Mouse (Mus musculus) hindbrain, embryonic 11.5 days (tissue): Measurements from ENCODE around the gene Rab10. TPM values are rescaled to one million over a fixed set of nuclear protein-coding genes. Genes with fewer than 3 reads are reported as not detected.

Experiments used
- ATAC-seq: fragments of 200-750 bp; cut with Nextera tagmentation; 2 replicates; pipeline ENCODE4 v1.8.0; 2017; ENCODE audit warnings: mild to moderate bottlenecking, moderate TSS enrichment, moderate library complexity; ENCODE audit not compliant: low FRiP score
- DNase-seq: peaks from one replicate; pipeline ENCODE4 v3.0.0-alpha.2; 2015; ENCODE audit warnings: low spot score
- H3K27ac ChIP-seq: fragments of 300-500 bp; sonication (generic); 2 replicates; pipeline ENCODE4 v1.5.1; 2014; ENCODE audit warnings: mild to moderate bottlenecking, low read depth, low read length
- H3K27me3 ChIP-seq: fragments of 300-500 bp; sonication (generic); 2 replicates; pipeline ENCODE4 v1.6.1; 2014; ENCODE audit warnings: mild to moderate bottlenecking, low read length, moderate library complexity, mixed read lengths; ENCODE audit not compliant: control insufficient read depth, insufficient read depth
- H3K36me3 ChIP-seq: fragments of 300-500 bp; sonication (generic); 2 replicates; pipeline ENCODE4 v1.6.1; 2014; ENCODE audit warnings: mild to moderate bottlenecking, low read length, moderate library complexity, mixed read lengths; ENCODE audit not compliant: control insufficient read depth, insufficient read depth
- H3K4me1 ChIP-seq: fragments of 300-500 bp; sonication (generic); replicated peaks from 2 replicates; pipeline ENCODE4 v1.6.1; 2014; ENCODE audit warnings: low read length, mixed read lengths; ENCODE audit not compliant: control insufficient read depth, insufficient read depth
- H3K4me2 ChIP-seq: fragments of 300-500 bp; sonication (generic); replicated peaks from 2 replicates; pipeline ENCODE4 v1.6.1; 2014; ENCODE audit warnings: mild to moderate bottlenecking, low read depth, low read length
- H3K4me3 ChIP-seq: fragments of 300-500 bp; sonication (generic); 2 replicates; pipeline ENCODE4 v1.5.1; 2014; ENCODE audit warnings: low read depth, low read length
- H3K9ac ChIP-seq: fragments of 300-500 bp; sonication (generic); 2 replicates; pipeline ENCODE4 v1.6.1; 2014; ENCODE audit warnings: low read depth, low read length
- H3K9me3 ChIP-seq: fragments of 300-500 bp; sonication (generic); 2 replicates; pipeline ENCODE4 v1.6.1; 2016; ENCODE audit warnings: low read length; ENCODE audit not compliant: control insufficient read depth
- WGBS: fragments of 180-500 bp; shearing (Covaris S2); extraction: QIAGEN DNeasy Blood & Tissue Kit; methylation state at CpG from one replicate; pipeline ENCODE4 v1.1.7; 2014; 5-methylcytosine and 5-hydroxymethylcytosine counted together
- polyA plus RNA-seq: library from polyadenylated mRNA; unstranded; fragments of >200 nt; fragmentation: Nextera tagmentation; extraction: Ambion mirVana; gene quantifications from 2 replicates; pipeline ENCODE4 v1.2.1, GENCODE M21; 2014

The Rab10 gene
- polyA plus RNA-seq, 1 experiment from 2014 or later = 120 TPM

DNA sequence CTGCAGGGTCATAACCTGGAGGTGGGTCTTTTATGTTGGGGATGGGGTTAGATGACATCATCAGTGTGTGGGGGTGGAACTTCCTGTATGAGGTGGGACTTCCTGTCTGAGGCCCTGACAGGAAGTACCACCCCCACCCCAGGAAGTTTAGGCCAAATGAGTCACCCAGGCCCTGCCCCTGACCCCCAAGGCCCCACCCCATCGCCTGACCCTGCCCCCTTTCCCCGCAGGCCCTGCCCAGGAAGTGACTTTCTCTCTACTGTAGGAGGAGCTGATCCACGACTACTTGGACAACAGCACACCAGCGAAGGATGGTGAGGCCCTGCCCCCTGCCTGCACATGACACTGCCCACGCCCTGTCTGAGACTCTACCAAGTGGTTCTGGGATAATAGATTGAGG, 72.0 kb downstream of the Rab10 start:
- ATAC-seq (peak; percentile 53), DNase-seq (no peak)
- H3K4me2 ChIP-seq = no peak overlapping the region
- no peaks in the 10 kb centered on the region for H3K4me1 ChIP-seq
- H3K27me3 ChIP-seq = no peaks in the 10 kb centered on the region
- no peaks in the 10 kb centered on the region for H3K9me3 ChIP-seq
- H3K9ac ChIP-seq = no peak overlapping the region
- H3K27ac ChIP-seq = no peak overlapping the region
- H3K36me3 ChIP-seq = 0 out of 2 replicates have a peak, but pooled peaks cover 4% of the 10 kb centered on the region
- H3K4me3 ChIP-seq = no peak overlapping the region
- 79% methylated on average over 5 of the region's 5 CpGs for WGBS

DNA sequence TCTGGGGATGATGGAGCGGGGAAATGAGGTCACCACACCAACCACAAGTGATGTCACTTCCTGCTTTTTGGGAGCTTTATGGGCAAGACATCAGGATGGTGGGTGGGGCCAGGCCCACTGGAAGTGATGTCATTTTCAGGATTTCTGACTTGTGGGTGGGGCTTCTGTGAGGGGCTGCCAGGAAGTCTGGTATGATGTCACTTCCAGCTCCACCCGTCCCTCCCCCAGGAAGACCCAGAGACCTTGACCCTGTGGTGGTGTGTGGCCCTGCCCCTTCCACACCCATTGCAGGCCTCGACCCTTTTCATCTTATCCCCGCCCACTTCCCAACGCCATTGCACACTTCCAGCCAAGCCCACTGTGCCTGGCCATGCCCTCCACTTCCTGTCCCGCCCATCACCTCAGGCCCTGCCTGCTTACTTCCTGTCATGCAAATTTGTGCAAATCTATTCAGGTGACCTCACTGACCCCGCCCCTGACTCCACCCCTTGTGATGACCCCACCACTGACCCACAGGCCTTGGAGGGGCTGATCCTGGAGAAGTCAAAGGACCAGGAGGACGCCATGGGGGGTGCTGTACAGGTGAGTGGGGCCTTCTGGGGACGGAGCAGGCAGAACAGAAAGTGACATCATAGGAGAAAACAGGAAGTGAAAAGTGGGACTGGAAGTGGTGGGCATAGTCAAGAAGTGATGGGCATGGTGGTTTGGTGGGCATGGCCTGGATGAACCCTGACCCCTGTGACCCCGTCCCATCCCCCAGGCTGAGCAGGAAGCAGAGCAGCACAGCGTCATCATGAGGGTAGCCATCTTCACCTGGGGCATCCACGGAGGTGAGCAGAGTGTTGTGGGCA, 72.7 kb downstream of the Rab10 start:
- H3K36me3 ChIP-seq = 0 out of 2 replicates have a peak, but pooled peaks cover 4% of the 10 kb centered on the region
- no peak overlapping the region for H3K4me3 ChIP-seq
- no peaks in the 10 kb centered on the region for H3K4me1 ChIP-seq
- H3K9ac ChIP-seq = no peak overlapping the region
- H3K27me3 ChIP-seq = no peaks in the 10 kb centered on the region
- DNase-seq = no peak
- WGBS = 92% methylated on average over 12 of the region's 12 CpGs
- H3K9me3 ChIP-seq = no peaks in the 10 kb centered on the region
- H3K4me2 ChIP-seq = no peak overlapping the region
- no peak for ATAC-seq
- no peak overlapping the region for H3K27ac ChIP-seq

DNA sequence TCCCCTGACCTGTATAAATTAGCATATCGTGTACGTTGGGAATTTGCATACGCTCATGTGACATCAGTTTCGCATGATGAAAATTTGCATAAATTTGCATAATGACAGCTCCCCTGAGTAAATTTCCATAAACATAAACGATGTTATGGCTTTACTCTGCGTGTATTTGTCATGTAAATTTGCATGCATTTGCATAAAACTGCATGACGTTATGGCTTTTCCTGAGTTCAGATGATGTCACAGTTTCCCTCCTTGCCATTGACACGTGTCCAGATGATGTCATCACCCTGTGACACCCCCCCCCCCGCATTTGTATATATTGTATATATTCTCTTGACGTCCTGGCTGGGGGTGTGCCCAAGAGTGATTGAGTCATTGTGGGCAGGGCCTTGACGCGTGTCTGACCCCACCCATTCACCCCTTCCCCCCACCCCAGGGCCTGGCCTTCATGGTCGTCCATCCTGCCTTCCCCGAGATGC, 73.6 kb downstream of the Rab10 start:
- ATAC-seq (peak; percentile 6; the same call in 1 of the 2 replicates), DNase-seq (no peak)
- Histone ChIP-seq H3K36me3 (0 out of 2 replicates have a peak, but pooled peaks cover 4% of the 10 kb centered on the region), H3K9ac (no peak overlapping the region), H3K4me1 (no peaks in the 10 kb centered on the region), H3K4me3 (peak overlapping the region; percentile 52), H3K4me2 (peak overlapping the region; percentile 50), H3K27me3 (no peaks in the 10 kb centered on the region), H3K9me3 (no peaks in the 10 kb centered on the region), H3K27ac (no peak overlapping the region)
- 76% methylated on average over 14 of the region's 14 CpGs for WGBS

DNA sequence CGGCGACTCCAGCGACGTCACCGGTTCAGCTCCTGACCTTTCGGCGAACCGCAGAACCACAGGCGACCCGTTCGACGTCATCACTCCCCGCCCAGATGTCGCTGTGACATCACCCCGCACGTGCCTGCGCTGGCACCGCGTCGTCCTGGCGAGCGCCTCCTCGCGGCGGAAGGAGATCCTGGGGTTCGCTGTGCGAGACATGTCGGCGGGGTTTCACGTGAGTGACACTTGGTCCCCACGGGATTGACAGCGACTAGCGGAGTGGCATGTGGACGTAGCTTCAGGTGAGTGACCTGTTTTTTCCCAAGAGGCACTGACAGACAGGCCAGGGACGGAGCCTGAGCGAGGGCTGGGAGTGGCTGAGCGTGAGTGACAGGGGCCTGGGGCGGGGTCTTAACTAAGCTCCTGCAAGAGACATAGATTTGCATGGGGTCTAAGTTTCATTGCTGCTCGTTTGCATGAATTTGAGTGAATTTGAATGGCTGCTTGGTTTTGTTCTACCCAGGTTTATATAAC, 74.1 kb downstream of the Rab10 start:
- H3K9ac ChIP-seq = 0 out of 2 replicates have a peak overlapping the region, but pooled peaks have one; percentile 33
- ATAC-seq (peak; percentile 78), DNase-seq (peak; percentile 93)
- no peaks in the 10 kb centered on the region for H3K4me1 ChIP-seq
- H3K27me3 ChIP-seq = no peaks in the 10 kb centered on the region
- H3K36me3 ChIP-seq = 0 out of 2 replicates have a peak, but pooled peaks cover 4% of the 10 kb centered on the region
- 23% methylated on average over 34 of the region's 39 CpGs for WGBS
- H3K9me3 ChIP-seq = no peaks in the 10 kb centered on the region
- H3K27ac ChIP-seq = peak overlapping the region; percentile 79
- H3K4me3 ChIP-seq = peak overlapping the region; percentile 52
- H3K4me2 ChIP-seq = peak overlapping the region; percentile 50

DNA sequence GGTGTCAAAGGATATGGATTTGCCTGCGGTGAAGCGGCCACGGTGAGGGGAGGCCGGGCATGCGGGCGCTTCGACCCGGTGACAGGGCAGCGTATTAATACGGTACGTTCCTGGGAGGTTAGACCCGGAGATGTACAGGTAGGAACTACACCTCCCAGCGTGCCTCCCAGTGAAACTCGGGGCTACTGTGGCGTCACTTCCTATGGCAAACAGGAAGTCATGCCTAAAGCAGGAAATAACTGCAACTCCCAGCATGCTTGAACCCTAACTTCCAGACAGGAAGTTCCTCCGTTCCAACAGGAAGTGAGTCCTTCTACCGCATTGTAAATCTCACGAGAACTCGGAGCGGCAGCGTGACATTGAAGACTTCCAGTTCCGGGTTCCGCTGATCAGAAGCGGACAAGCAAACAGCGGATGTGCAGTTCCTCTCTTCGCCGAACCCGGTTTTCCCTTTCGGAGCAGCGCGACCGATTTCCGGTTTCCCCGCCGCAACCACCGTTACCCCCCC, 74.6 kb downstream of the Rab10 start:
- H3K9me3 ChIP-seq = no peaks in the 10 kb centered on the region
- H3K4me1 ChIP-seq = no peaks in the 10 kb centered on the region
- 0 out of 2 replicates have a peak, but pooled peaks cover 4% of the 10 kb centered on the region for H3K36me3 ChIP-seq
- ATAC-seq (peak; percentile 79), DNase-seq (peak; percentile 89)
- no peak overlapping the region for H3K9ac ChIP-seq
- peak overlapping the region; percentile 15; the same call in 1 of the 2 replicates for H3K4me2 ChIP-seq
- 38% methylated on average over 33 of the region's 36 CpGs for WGBS
- H3K27me3 ChIP-seq = no peaks in the 10 kb centered on the region
- peak overlapping the region; percentile 79 for H3K27ac ChIP-seq
- peak overlapping the region; percentile 52 for H3K4me3 ChIP-seq

DNA sequence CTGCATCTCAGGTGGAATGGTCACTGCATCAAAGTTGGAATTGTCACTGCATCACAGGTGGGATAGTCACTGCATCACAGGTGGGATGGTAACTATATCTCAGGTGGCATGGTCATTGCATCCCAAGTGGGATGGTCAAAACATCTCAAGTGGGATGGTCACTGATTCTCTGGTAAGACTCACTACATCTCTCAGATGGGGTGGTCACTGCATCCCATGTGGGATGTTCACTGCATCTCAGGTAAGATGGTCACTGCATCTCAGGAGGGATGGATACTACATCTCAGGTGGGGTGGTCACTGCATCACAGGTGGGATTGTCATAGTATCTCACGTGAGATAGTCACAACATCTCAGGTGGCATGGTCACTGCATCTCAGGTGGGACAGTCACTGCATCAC, 75.7 kb downstream of the Rab10 start:
- no peaks in the 10 kb centered on the region for H3K9me3 ChIP-seq
- DNase-seq = no peak
- H3K4me1 ChIP-seq = no peaks in the 10 kb centered on the region
- no peak overlapping the region for H3K27ac ChIP-seq
- H3K4me2 ChIP-seq = no peak overlapping the region
- no peaks in the 10 kb centered on the region for H3K27me3 ChIP-seq
- H3K36me3 ChIP-seq = no peaks in the 10 kb centered on the region
- 96% methylated on average over 1 of the region's 1 CpGs for WGBS
- H3K9ac ChIP-seq = no peak overlapping the region
- H3K4me3 ChIP-seq = no peak overlapping the region
- ATAC-seq = no peak

DNA sequence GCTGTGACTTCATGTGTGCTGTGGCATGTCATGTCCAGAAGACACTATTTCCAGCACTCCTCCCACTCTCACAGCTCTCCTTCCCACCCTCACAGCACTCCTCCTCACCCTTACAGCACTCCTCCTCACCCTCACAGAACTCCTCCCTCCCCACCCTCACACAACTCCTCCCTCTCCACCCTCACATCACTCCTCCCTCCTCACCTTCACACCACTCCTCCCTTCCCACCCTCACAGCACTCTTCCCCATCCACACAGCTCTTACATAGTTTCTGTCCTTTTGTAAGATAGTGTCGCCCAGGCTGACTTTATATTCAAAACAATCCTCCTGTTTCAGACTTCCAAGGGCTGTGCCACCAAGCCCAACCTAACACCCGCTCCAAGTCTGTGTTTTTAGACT, 86.4 kb downstream of the Rab10 start:
- Histone ChIP-seq H3K4me2 (no peak overlapping the region), H3K27ac (no peak overlapping the region), H3K9me3 (no peaks in the 10 kb centered on the region), H3K27me3 (no peaks in the 10 kb centered on the region), H3K4me1 (no peaks in the 10 kb centered on the region), H3K36me3 (no peaks in the 10 kb centered on the region), H3K9ac (no peak overlapping the region), H3K4me3 (no peak overlapping the region)
- WGBS = 74% methylated on average over 2 of the region's 2 CpGs
- ATAC-seq (no peak), DNase-seq (no peak)

DNA sequence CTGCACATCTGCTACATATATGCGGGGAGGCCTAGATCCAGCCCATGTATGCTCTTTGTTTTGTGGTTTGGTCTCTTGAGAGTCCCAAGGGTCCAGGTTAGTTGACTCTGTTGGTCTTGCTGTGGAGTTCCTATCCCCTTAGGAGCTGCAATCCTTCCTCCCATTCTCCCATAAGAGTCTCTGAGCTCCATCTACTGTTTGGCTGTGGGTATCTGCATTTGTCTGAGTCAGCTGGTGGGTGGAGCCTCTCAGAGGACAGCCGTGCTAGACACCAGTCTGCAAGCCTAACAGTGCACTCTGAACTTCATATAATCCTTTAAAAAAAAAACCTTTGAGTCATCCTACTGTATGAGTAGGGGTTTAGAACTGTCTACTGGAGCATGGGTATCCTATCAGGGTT, 99.6 kb downstream of the Rab10 start:
- no peak overlapping the region for H3K4me3 ChIP-seq
- whole genome bisulfite sequencing = 75% methylated on average over 2 of the region's 2 CpGs
- DNase-seq = no peak
- H3K4me2 ChIP-seq = no peak overlapping the region
- H3K4me1 ChIP-seq = no peaks in the 10 kb centered on the region
- no peaks in the 10 kb centered on the region for H3K9me3 ChIP-seq
- H3K36me3 ChIP-seq = no peaks in the 10 kb centered on the region
- no peak overlapping the region for H3K9ac ChIP-seq
- ATAC-seq = no peak
- no peak overlapping the region for H3K27ac ChIP-seq
- H3K27me3 ChIP-seq = no peaks in the 10 kb centered on the region
